Mouse (Mus musculus) gastrocnemius, adult 2 months (tissue): ENCODE data around the gene Draxin. TPM values are rescaled to one million over a fixed set of nuclear protein-coding genes. Genes with fewer than 3 reads are reported as not detected.
"Not testable (repeated sequence)": the region's sequence is repeated elsewhere in the genome, so short reads cannot be mapped to it uniquely, and the experiment has no call there.

Source experiments
- DNase-seq: peaks from one replicate; pipeline ENCODE4 v3.0.0; 2022
- H3K27ac ChIP-seq: fragments of 200-600 bp; 2 replicates; pipeline ENCODE4 v1.8.1; 2022; ENCODE audit warnings: mild to moderate bottlenecking
- H3K4me3 ChIP-seq: fragments of 200-600 bp; 2 replicates; pipeline ENCODE4 v1.8.1; 2022; ENCODE audit warnings: mild to moderate bottlenecking, moderate library complexity
- CTCF ChIP-seq: fragments of 200-600 bp; IDR thresholded peaks from 2 replicates; pipeline ENCODE4 v1.8.1; 2022; ENCODE audit warnings: antibody characterized with exemption, mild to moderate bottlenecking, moderate library complexity
- intact Hi-C: fragments of 180-260 bp; cut with DNase I; formaldehyde crosslinking; loops from one replicate; pipeline ENCODE4 v1.15.1; 2025
- total RNA-seq, 2 experiments: library from RNA; stranded (reverse); gene quantifications; 2 replicates each; pipeline ENCODE4 v1.2.3; 2021

Gene Draxin
- total RNA-seq, 2 experiments from 2014 or later: 0.03 TPM; not detected in 1

DNA sequence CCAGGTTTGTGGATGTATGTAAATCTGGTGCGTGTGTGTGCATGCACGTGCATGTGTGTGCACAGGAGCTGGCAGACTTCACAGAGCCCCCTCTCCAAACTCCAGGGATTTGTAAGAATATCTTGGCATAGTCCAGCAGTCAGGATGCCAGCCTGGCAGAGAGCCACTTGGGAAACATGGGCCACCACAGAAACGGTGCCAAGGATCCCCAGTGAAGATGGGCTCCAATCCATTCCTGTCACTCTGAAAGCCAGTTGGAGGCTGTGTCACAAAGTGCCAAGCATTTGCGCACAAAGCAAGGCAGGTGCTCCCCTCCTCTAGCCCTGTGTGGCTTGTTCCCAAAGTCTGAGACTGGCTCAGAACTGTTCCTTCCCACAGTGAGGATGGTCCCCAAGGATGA lies 9.1 kb downstream of the Draxin start:
- DNase-seq: no peak
- no peak overlapping the region for H3K4me3 ChIP-seq
- TF ChIP-seq CTCF: no peak
- H3K27ac ChIP-seq: no peak overlapping the region
- intact Hi-C loops: no loop called here

- no peak for TF ChIP-seq CTCF
- no peak for DNase-seq
- H3K27ac ChIP-seq: no peak overlapping the region
- intact Hi-C loops: no loop called here
- no peak overlapping the region for H3K4me3 ChIP-seq
Observed at GRCm38 (mm10) chr4:148120555-148120954, 9.9 kb downstream of the Draxin start.

- H3K27ac ChIP-seq, intact Hi-C loops, H3K4me3 ChIP-seq, DNase-seq: not testable (repeated sequence)
- peak; percentile 18; the same call in 1 of the 2 replicates for TF ChIP-seq CTCF
Observed at GRCm38 (mm10) chr4:148119578-148119977, 10.9 kb downstream of the Draxin start.

- intact Hi-C loops: no loop called here
- Histone ChIP-seq H3K27ac (no peak overlapping the region), H3K4me3 (no peak overlapping the region)
- DNase-seq: no peak
- peak; percentile 37; the same call in 1 of the 2 replicates for TF ChIP-seq CTCF
Observed at GRCm38 (mm10) chr4:148117392-148117791, 13.1 kb downstream of the Draxin start.

GRCm38 (mm10) chr4:148116657-148117056 lies 13.8 kb downstream of the Draxin start:
- H3K27ac ChIP-seq: no peak overlapping the region
- DNase-seq: no peak
- intact Hi-C loops: no loop called here
- no peak overlapping the region for H3K4me3 ChIP-seq
- TF ChIP-seq CTCF: peak; percentile 20; the same call in 1 of the 2 replicates

- intact Hi-C loops: loop anchor here (2.0 kb wide), 1 partner anchor 313 kb away; no protein-coding TSS in a partner anchor
- Histone ChIP-seq H3K27ac (no peak overlapping the region), H3K4me3 (0 out of 2 replicates have a peak overlapping the region, but pooled peaks have one; percentile 4)
- TF ChIP-seq CTCF: peak; percentile 55
- DNase-seq: peak; percentile 51
Observed at GRCm38 (mm10) chr4:148115467-148115866, 15.0 kb downstream of the Draxin start.

DNA sequence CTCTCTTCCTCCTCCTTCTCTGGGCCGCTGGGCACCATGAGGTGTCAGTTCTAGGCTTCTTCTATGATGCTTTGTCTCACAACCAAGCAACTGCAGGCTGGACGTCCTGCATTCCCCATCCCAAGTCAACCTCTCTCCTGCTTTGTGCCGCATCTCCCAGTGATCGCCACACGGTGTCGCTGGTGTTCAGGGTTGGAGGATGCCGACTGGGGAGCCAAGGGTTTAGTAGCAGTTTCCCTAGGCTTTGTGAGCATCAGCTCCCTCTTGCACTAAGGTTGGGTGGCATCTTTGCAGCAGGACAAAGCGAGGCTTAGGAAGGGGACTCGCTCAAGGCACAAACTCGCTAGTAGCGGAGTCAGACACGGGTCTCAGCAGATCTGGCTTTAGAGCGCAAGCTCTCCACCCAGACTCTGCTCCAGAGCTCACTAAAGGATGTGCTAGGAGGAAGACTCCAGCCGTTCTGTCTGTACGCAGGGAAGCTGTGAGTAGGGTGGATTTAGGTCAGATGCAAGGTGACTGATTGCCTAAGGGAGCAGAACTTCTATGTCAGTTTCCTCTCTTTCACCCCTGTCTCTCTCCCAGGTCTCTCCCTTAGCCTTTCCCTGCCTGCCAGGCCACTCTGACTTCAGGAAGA lies 15.6 kb downstream of the Draxin start:
- no peak overlapping the region for H3K4me3 ChIP-seq
- intact Hi-C loops: loop anchor here (1.0 to 2.0 kb wide), 2 partner anchors 49 to 314 kb away; no protein-coding TSS in a partner anchor
- TF ChIP-seq CTCF: peak; percentile 94
- peak; percentile 89 for DNase-seq
- H3K27ac ChIP-seq: no peak overlapping the region

- no peak for TF ChIP-seq CTCF
- H3K4me3 ChIP-seq: no peak overlapping the region
- intact Hi-C loops: no loop called here
- DNase-seq: no peak
- H3K27ac ChIP-seq: no peak overlapping the region
Observed at GRCm38 (mm10) chr4:148112519-148112918, 18.0 kb downstream of the Draxin start.

- no peak for TF ChIP-seq CTCF
- no peak overlapping the region for H3K27ac ChIP-seq
- no peak overlapping the region for H3K4me3 ChIP-seq
- intact Hi-C loops: no loop called here
- no peak for DNase-seq
Observed at GRCm38 (mm10) chr4:148109215-148109614, 21.3 kb downstream of the Draxin start.

DNA sequence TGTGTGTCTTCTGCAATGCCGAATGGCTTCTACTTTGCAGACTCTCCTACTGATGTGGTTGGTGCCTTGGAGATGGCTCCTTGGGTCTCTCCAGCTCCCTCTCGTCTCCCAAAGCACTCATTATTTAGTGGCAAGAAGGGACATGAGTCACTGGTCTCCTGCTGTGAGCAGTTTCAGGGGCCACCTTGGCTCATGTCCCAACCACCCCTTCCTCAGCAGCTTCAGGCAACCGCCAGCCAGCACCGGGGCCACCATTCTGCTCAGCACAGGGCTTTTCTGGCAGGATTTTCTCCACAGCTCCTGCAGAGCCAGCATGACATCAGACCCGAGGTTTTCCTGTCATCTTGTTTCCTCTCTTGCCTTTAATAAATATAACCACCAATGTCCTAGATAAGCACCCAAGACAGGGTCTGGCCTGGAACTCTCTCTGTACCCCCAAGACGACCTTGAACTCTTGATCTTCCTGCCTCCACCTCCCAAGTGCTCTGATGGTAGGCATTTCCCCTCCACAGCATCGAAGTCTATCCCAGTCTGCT lies 21.9 kb downstream of the Draxin start:
- no peak for DNase-seq
- no peak overlapping the region for H3K4me3 ChIP-seq
- intact Hi-C loops: no loop called here

GRCm38 (mm10) chr4:148107621-148108291 lies 22.7 kb downstream of the Draxin start:
- intact Hi-C loops: no loop called here
- H3K4me3 ChIP-seq: no peak overlapping the region
- DNase-seq: peak; percentile 61
- H3K27ac ChIP-seq: no peak overlapping the region
- TF ChIP-seq CTCF: no peak

More for the DNA sequence above, 21.9 kb downstream of the Draxin start:
- no peak for TF ChIP-seq CTCF
- H3K27ac ChIP-seq: no peak overlapping the region

- no peak for DNase-seq
- no peak for TF ChIP-seq CTCF
- no peak overlapping the region for H3K4me3 ChIP-seq
- H3K27ac ChIP-seq: no peak overlapping the region
- intact Hi-C loops: no loop called here
Observed at GRCm38 (mm10) chr4:148104146-148104545, 26.4 kb downstream of the Draxin start.
